Mouse (Mus musculus): ENCODE measurements at regions not wholly inside any gene's neighbourhood (a gene's known extent, or its start where the extent isn't known, plus 50 kb on each side); places are given as distances from the start of the nearest gene placed in this dataset.

DNA sequence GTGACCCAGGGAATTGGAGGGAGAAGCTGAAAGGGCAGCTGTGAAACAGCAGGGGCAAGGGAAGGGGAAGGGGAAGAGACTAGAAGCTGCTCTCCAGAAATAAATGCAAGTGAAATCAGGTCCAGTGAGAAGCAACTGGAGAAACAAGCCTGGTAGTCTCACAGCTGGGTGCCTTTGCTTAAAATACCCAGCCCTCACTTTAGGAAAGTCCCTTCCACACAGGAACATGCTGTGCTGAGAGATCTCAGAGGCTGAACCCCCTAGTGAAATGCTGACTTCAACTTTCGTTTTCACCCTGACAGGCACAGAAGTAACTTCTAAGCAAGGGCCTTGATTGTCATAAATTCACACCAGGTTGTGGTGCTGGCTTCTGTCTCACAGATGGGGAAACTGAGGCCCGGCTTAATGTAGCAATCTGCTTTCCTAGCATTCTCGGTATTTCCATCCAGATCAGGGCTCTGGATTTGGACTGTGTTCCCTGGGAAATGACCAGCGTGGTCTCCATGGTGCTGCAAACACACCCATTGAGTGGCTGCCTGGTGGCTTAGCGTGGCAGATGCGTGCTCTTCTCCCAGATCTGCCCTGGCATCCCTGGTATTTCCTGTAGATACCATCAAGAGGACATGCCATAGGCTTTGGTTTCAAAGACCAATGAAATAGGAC, 226.8 kb upstream of the 1700056E22Rik start:
- TF ChIP-seq POLR2A (IDR thresholded peaks at IDR 0.05; ENCODE audit: control insufficient read depth, low read depth, low read length) (no peak), CTCF (IDR thresholded peaks at IDR 0.05; ENCODE audit: control insufficient read depth, insufficient read depth, insufficient replicate concordance, low read depth, low read length) (no peak)
